Mouse (Mus musculus) ovary, postnatal 14 days (tissue): Measurements from ENCODE around the gene Pde6h.
"Not testable (repeated sequence)": the region's sequence is repeated elsewhere in the genome, so short reads cannot be mapped to it uniquely, and the experiment has no call there.

Experiments
- DNase-seq: peaks from one replicate; pipeline ENCODE4 v3.0.0; 2022; ENCODE audit warnings: low spot score

The Pde6h gene

GRCm38 (mm10) chr6:136923532-136923931, at the start of gene Pde6h:
Gene Pde6h (plus strand): TSS chr6:136923832.
- DNase-seq, result no peak

- DNase-seq, result no peak
These were observed 49.0 kb upstream of the Pde6h start for GRCm38 (mm10) chr6:136874599-136874998.

- DNase-seq, result peak; percentile 46
These were observed 48.0 kb upstream of the Pde6h start, which contains the start of gene Mgp for GRCm38 (mm10) chr6:136875670-136876069. Gene Mgp (minus strand): TSS chr6:136875823.

- DNase-seq, result no peak
These were observed 42.0 kb upstream of the Pde6h start for GRCm38 (mm10) chr6:136881678-136882077.

- no peak for DNase-seq
These were observed 40.2 kb upstream of the Pde6h start for GRCm38 (mm10) chr6:136883431-136883915.

GRCm38 (mm10) chr6:136883961-136884360, 39.7 kb upstream of the Pde6h start:
- no peak for DNase-seq

- DNase-seq, result not testable (repeated sequence)
These were observed 38.9 kb upstream of the Pde6h start for GRCm38 (mm10) chr6:136884766-136885165.

GRCm38 (mm10) chr6:136887854-136888253, 35.8 kb upstream of the Pde6h start:
- DNase-seq, result peak; percentile 26

- DNase-seq, result no peak
These were observed 34.6 kb upstream of the Pde6h start for GRCm38 (mm10) chr6:136889067-136889466.

- DNase-seq, result no peak
These were observed 34.1 kb upstream of the Pde6h start for GRCm38 (mm10) chr6:136889554-136889953.

- DNase-seq, result no peak
These were observed 31.6 kb upstream of the Pde6h start for GRCm38 (mm10) chr6:136892002-136892401.

- DNase-seq, result no peak
These were observed 28.9 kb upstream of the Pde6h start for GRCm38 (mm10) chr6:136894532-136895339.

GRCm38 (mm10) chr6:136897789-136898188, 25.8 kb upstream of the Pde6h start:
- no peak for DNase-seq

- no peak for DNase-seq
These were observed 25.4 kb upstream of the Pde6h start for GRCm38 (mm10) chr6:136898222-136898621.

- no peak for DNase-seq
These were observed 24.7 kb upstream of the Pde6h start for GRCm38 (mm10) chr6:136898954-136899353.

- DNase-seq, result no peak
These were observed 23.1 kb upstream of the Pde6h start for GRCm38 (mm10) chr6:136900369-136901009.

GRCm38 (mm10) chr6:136901010-136901409, 22.6 kb upstream of the Pde6h start:
- no peak for DNase-seq

GRCm38 (mm10) chr6:136902527-136902926, 21.1 kb upstream of the Pde6h start:
- DNase-seq, result no peak

GRCm38 (mm10) chr6:136903885-136904470, 19.7 kb upstream of the Pde6h start:
- DNase-seq, result no peak

GRCm38 (mm10) chr6:136906283-136906936, 17.2 kb upstream of the Pde6h start:
- DNase-seq, result no peak

GRCm38 (mm10) chr6:136906937-136907293, 16.7 kb upstream of the Pde6h start:
- DNase-seq, result no peak

GRCm38 (mm10) chr6:136910247-136910890, 13.3 kb upstream of the Pde6h start:
- DNase-seq, result no peak
